Mouse (Mus musculus) heart, adult 2 months (tissue): Measurements from ENCODE around the gene Tmem206. TPM values are rescaled to one million over a fixed set of nuclear protein-coding genes. Genes with fewer than 3 reads are reported as not detected.
A peak's percentile ranks its signal among the peaks of the same experiment; 100 is the strongest.

Experiments used
- DNase-seq, 2 experiments: peaks; one replicate each; pipeline ENCODE4 v3.0.0; 2021
- H3K27ac ChIP-seq: fragments of 200-600 bp; 2 replicates; pipeline ENCODE4 v1.8.1; 2022
- H3K27me3 ChIP-seq: fragments of 200-500 bp; 2 replicates; pipeline ENCODE4 v1.6.1; 2012; ENCODE audit warnings: mild to moderate bottlenecking, low read length, inconsistent platforms, mixed read lengths; ENCODE audit not compliant: control insufficient read depth, insufficient read depth
- H3K36me3 ChIP-seq: fragments of 200-500 bp; 2 replicates; pipeline ENCODE4 v1.6.1; 2012; ENCODE audit warnings: low read length, inconsistent platforms; ENCODE audit not compliant: control insufficient read depth, insufficient read depth
- H3K4me1 ChIP-seq: fragments of 200-500 bp; 2 replicates; pipeline ENCODE4 v1.6.1; 2011; ENCODE audit warnings: low read length; ENCODE audit not compliant: control insufficient read depth, insufficient read depth
- H3K4me3 ChIP-seq: fragments of 200-600 bp; 2 replicates; pipeline ENCODE4 v1.8.1; 2022
- H3K79me2 ChIP-seq: fragments of 200-500 bp; replicated peaks from 2 replicates; pipeline ENCODE4 v1.6.1; 2012; ENCODE audit warnings: mild to moderate bottlenecking, inconsistent platforms, low read length, moderate library complexity, mixed read lengths; ENCODE audit not compliant: control insufficient read depth, insufficient read depth
- H3K9ac ChIP-seq: fragments of 200-500 bp; 2 replicates; pipeline ENCODE4 v1.6.1; 2012; ENCODE audit warnings: low read depth, mild to moderate bottlenecking, control low read depth, inconsistent platforms, low read length, mixed read lengths
- CTCF ChIP-seq: fragments of 200-600 bp; IDR thresholded peaks from 2 replicates; pipeline ENCODE4 v1.8.1; 2022; ENCODE audit warnings: antibody characterized with exemption, mild to moderate bottlenecking, moderate library complexity
- EP300 ChIP-seq: fragments of 200-500 bp; IDR thresholded peaks from 2 replicates; pipeline ENCODE4 v1.6.1; 2011; ENCODE audit warnings: low read depth, low read length, control low read depth; ENCODE audit not compliant: insufficient read depth
- POLR2A ChIP-seq: fragments of 200-500 bp; IDR thresholded peaks from 2 replicates; pipeline ENCODE4 v1.6.1; 2011; ENCODE audit warnings: mild to moderate bottlenecking, low read depth, low read length, control low read depth; ENCODE audit not compliant: insufficient read depth
- WGBS: fragments of 180-500 bp; shearing (Covaris S2); methylation state at CpG from one replicate; pipeline ENCODE4 v1.1.7; 2018; 5-methylcytosine and 5-hydroxymethylcytosine counted together
- intact Hi-C: fragments of 180-260 bp; cut with DNase I; formaldehyde crosslinking; loops from one replicate; pipeline ENCODE4 v1.15.1; 2025
- polyA plus RNA-seq: library from polyadenylated mRNA; depleted of rRNA; stranded (reverse); fragments of >200 nt; gene quantifications from 2 replicates; pipeline ENCODE4 v1.2.3, GENCODE M21; 2012
- total RNA-seq, 2 experiments: library from RNA; stranded (reverse); gene quantifications; 2 replicates each; pipeline ENCODE4 v1.2.3; 2021

Tmem206 gene
- total and polyA plus RNA-seq, 3 experiments = 3.3 to 3.9 (median 3.6) TPM

DNA sequence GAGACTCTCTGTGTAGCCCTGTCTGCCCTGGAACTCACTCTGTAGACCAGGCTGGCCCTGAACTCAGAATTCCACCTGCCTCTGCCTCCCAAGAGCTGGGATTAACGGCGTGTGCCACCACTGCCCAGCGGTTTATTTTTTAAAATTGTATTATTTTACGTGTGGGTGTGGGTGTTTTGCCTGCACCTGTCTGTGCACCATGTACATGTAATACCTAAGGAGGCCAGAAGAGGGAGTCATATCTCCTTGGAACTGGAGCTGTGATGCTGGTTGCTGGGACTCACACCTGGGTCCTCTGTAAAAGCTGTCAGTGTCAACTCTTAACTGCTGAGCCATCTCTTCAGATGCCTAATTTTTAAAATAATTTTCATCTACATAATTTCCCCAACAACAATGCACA lies 38.8 kb downstream of the Tmem206 start:
- WGBS = 72% methylated on average over 4 of the region's 4 CpGs
- intact Hi-C loops = loop anchor here (2.0 kb wide), 1 partner anchor 204 kb away; no protein-coding TSS in a partner anchor
- H3K27ac ChIP-seq = no peak overlapping the region

DNA sequence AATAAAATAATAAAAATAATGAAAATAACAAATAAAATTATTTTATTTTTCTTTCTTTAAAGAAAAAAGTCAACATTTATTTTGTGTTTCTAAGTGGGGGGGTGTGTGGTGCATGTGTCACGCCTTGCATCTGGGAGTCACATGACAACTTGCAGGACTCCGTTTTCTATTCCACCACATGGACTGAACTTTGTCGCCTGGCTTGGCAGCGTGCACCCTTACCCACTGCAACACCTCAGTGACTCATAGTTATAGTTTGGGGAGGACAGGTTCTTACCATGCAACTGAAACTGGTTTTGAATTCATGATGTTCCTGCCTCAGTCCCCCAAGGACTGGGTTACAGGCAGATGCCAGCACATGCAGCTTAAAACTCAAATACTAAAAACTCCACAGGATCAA lies 42.5 kb downstream of the Tmem206 start:
- WGBS = 53% methylated on average over 4 of the region's 4 CpGs
- H3K27ac ChIP-seq = no peak overlapping the region
- H3K4me1 ChIP-seq = peaks cover 5% of the 10 kb centered on the region
- no peak for TF ChIP-seq EP300
- no peak for TF ChIP-seq CTCF
- TF ChIP-seq POLR2A = no peak
- H3K36me3 ChIP-seq = peaks cover 32% of the 10 kb centered on the region
- intact Hi-C loops = no loop called here
- H3K9ac ChIP-seq = no peak overlapping the region
- no peak for DNase-seq
- H3K4me3 ChIP-seq = no peak overlapping the region
- peaks cover 10% of the 10 kb centered on the region for H3K79me2 ChIP-seq
- H3K27me3 ChIP-seq = no peaks in the 10 kb centered on the region

More for the DNA sequence above, 38.8 kb downstream of the Tmem206 start:
- peaks cover 3% of the 10 kb centered on the region for H3K4me1 ChIP-seq
- H3K27me3 ChIP-seq = no peaks in the 10 kb centered on the region
- no peak overlapping the region for H3K9ac ChIP-seq
- TF ChIP-seq CTCF = peak; percentile 80
- no peak for TF ChIP-seq POLR2A
- TF ChIP-seq EP300 = no peak
- DNase-seq = no peak
- H3K4me3 ChIP-seq = no peak overlapping the region
- peaks cover 8% of the 10 kb centered on the region for H3K79me2 ChIP-seq
- peaks cover 26% of the 10 kb centered on the region for H3K36me3 ChIP-seq

DNA sequence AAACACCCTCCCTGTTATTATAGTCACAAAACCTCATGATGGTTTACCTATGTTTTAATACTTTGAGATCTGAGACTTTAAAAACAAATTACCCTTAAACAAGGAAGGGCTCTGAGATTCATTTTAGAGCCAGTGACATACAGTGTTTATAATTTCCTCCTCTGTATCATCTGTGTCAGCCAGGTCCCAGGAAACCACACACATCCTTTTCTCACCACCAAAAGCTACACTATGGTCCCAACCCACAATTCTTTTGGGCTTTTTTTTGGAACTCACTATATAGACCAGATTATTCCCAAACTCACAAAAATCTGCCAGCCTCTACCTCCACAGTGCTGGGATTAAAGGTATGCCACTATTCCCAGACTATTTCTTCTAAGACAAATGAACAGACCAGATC lies 43.4 kb downstream of the Tmem206 start:
- Histone ChIP-seq H3K4me3 (no peak overlapping the region), H3K27me3 (no peaks in the 10 kb centered on the region), H3K36me3 (peaks cover 30% of the 10 kb centered on the region), H3K27ac (no peak overlapping the region), H3K4me1 (peaks cover 8% of the 10 kb centered on the region), H3K9ac (no peak overlapping the region), H3K79me2 (peaks cover 11% of the 10 kb centered on the region)
- TF ChIP-seq EP300 (no peak), CTCF (no peak), POLR2A (no peak)
- intact Hi-C loops = no loop called here
- DNase-seq = no peak

DNA sequence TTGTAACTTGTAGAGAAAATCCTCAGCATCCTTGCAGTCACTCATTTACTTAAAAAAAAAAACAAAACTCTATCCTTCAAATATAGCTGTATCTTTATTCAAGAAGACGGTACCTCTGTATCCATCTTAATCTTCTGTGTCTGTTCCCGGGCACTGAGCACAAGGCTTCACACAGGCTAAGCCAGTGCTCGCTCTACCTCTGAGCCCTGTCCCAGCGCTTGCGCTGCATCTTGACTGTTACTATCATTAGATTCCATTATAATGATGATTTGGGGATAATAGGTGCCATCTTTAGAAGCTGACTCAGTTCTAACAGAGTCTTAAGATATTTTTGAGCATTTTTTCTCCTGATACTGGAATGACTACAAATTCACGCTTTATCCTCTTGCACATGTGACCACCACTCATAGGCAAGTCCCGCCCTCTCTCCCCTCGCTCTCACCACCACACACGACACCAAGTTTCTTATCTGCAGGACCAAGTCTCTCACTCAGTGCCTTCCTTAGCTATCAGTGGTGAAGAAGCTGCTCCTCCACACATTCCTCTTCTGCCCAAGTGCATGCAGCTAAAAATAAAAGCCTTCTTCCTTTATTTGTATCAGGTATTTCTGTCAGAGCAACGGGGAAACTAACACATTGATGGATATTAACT lies 49.4 kb downstream of the Tmem206 start:
- H3K36me3 ChIP-seq = peaks cover 34% of the 10 kb centered on the region
- no peaks in the 10 kb centered on the region for H3K27me3 ChIP-seq
- no peak overlapping the region for H3K9ac ChIP-seq
- no peak for DNase-seq
- no peak overlapping the region for H3K27ac ChIP-seq
- 59% methylated on average over 10 of the region's 10 CpGs for WGBS
- TF ChIP-seq POLR2A = no peak
- TF ChIP-seq EP300 = no peak
- TF ChIP-seq CTCF = no peak
- H3K79me2 ChIP-seq = peaks cover 9% of the 10 kb centered on the region
- H3K4me3 ChIP-seq = no peak overlapping the region
- intact Hi-C loops = no loop called here
- peaks cover 17% of the 10 kb centered on the region for H3K4me1 ChIP-seq

DNA sequence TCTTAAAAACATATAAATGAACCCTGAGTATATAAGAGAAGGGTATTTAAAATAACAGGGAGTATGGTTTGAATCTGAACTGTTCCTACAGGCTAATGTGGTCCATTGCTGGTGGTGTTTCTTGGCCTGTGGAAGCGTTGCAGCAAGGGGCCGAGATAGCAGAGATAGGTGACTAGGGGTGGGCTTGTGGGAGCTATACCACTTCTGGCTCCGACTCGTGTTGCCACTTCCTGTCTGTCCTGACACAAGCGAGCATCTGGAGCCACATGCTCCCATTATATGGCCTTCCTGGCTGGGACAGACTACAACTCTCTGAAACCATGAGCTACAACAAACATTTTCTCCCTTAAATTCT lies 49.9 kb downstream of the Tmem206 start:
- H3K36me3 ChIP-seq = peaks cover 38% of the 10 kb centered on the region
- no peak overlapping the region for H3K9ac ChIP-seq
- DNase-seq = no peak
- peaks cover 17% of the 10 kb centered on the region for H3K4me1 ChIP-seq
- no peak overlapping the region for H3K27ac ChIP-seq
- H3K79me2 ChIP-seq = peaks cover 9% of the 10 kb centered on the region
- intact Hi-C loops = no loop called here
- TF ChIP-seq CTCF = no peak
- no peak for TF ChIP-seq EP300
- TF ChIP-seq POLR2A = no peak
- no peak overlapping the region for H3K4me3 ChIP-seq
- WGBS = 33% methylated on average over 5 of the region's 5 CpGs
- H3K27me3 ChIP-seq = no peaks in the 10 kb centered on the region

DNA sequence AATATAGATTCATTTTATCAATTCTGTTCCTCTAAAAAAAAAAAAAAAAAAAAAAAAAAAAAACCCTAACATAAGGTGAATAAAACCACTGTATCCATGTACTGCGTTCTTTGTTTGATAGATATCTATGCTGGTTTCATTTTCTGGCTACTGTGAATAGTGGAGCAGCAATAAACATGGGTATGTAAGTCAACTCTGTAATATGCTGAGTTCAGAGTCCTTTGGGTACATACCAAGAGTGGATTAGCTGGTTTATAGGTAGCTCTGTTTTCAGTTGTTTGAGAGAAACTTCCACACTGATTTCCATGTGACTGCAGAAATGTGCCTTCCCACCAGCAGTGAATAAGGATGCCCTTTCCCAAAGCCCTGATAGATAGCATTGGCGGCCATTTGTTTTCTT lies 52.4 kb downstream of the Tmem206 start:
- WGBS = 76% methylated on average over 2 of the region's 2 CpGs
- peaks cover 26% of the 10 kb centered on the region for H3K4me1 ChIP-seq
- H3K9ac ChIP-seq = no peak overlapping the region
- no peak overlapping the region for H3K4me3 ChIP-seq
- H3K79me2 ChIP-seq = peaks cover 6% of the 10 kb centered on the region
- H3K27ac ChIP-seq = no peak overlapping the region
- no peaks in the 10 kb centered on the region for H3K27me3 ChIP-seq
- no peak for TF ChIP-seq EP300
- TF ChIP-seq POLR2A = no peak
- TF ChIP-seq CTCF = no peak
- peaks cover 33% of the 10 kb centered on the region for H3K36me3 ChIP-seq
- intact Hi-C loops = no loop called here
- no peak for DNase-seq
